Mouse (Mus musculus): ENCODE measurements around the gene Fam221b.

GRCm38 (mm10) chr4:43668782-43669427 lies at the start of gene Fam221b, which contains the start of gene Tmem8b:
- peak; percentile 80 for TF ChIP-seq POLR2A (IDR thresholded peaks at IDR 0.05; ENCODE audit: insufficient read depth, low read length)
- TF ChIP-seq CTCF (IDR thresholded peaks at IDR 0.05; ENCODE audit: low read depth, low read length) = no peak
